Mouse (Mus musculus) large intestine, adult 2 months (tissue): ENCODE results near the gene Jakmip3. TPM values are rescaled to one million over a fixed set of nuclear protein-coding genes. Genes with fewer than 3 reads are reported as not detected.

Source experiments
- DNase-seq: peaks from one replicate; pipeline ENCODE4 v3.0.0-alpha.2; 2012; ENCODE audit warnings: low read depth, low spot score
- WGBS: fragments of 180-500 bp; shearing (Covaris S2); methylation state at CpG from one replicate; pipeline ENCODE4 v1.1.7; 2018; 5-methylcytosine and 5-hydroxymethylcytosine counted together
- polyA plus RNA-seq: library from polyadenylated mRNA; depleted of rRNA; stranded (reverse); fragments of >200 nt; gene quantifications from 2 replicates; pipeline ENCODE4 v1.2.3, GENCODE M21; 2012; rRNA removed

Jakmip3 gene
- polyA plus RNA-seq, 1 experiment = 0.11 TPM

DNA sequence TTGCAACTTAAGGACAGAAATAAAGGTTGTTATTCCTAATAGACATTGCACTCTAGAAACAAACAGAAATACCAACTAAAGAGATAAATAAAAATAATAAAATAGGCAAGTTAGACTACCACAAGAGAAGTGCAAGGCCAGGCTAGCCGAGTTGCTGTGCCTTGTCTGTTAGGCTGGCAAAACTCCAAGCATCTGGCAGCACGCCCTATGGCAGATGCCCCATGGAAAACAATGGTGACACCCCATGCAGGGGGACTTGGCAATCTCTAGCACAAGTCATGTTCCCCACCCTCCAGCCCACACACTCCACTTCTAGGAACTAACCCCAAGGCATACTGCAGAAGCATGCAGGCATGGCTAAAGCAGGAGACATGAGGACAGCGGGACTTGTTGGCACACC lies 192.9 kb downstream of the Jakmip3 start:
- no peak for DNase-seq
- 51% methylated on average over 3 of the region's 3 CpGs for WGBS

Other genes starting within 250 kb of the Jakmip3 start
- gene Ppp2r2d, start 94.7 kb upstream of the Jakmip3 start, polyA plus RNA-seq = 16.9 and 19.4 TPM in 2 replicates
- gene Mapk1ip1, start 94.5 kb upstream of the Jakmip3 start, polyA plus RNA-seq = 20.7 and 25.3 TPM in 2 replicates
- 4.0 and 4.6 TPM in 2 replicates for gene Bnip3, start 31.2 kb upstream of the Jakmip3 start, polyA plus RNA-seq
- 0.78 and 0.84 TPM in 2 replicates for gene Dpysl4, start 145.3 kb downstream of the Jakmip3 start, polyA plus RNA-seq